Mouse (Mus musculus): ENCODE measurements at regions not wholly inside any gene's neighbourhood (a gene's known extent, or its start where the extent isn't known, plus 50 kb on each side); places are given as distances from the start of the nearest gene placed in this dataset.
A peak's percentile ranks its signal among the peaks of the same experiment; 100 is the strongest.

GRCm38 (mm10) chr17:48592457-48592856, 137.8 kb downstream of the Unc5cl start:
- no peak overlapping the region for H3K9ac ChIP-seq
- no peaks in the 10 kb centered on the region for H3K36me3 ChIP-seq
- no peak overlapping the region for H3K4me3 ChIP-seq (replicated peaks)
- H3K27ac ChIP-seq = no peak overlapping the region
- no peak overlapping the region for H3K4me2 ChIP-seq (replicated peaks)
- no peaks in the 10 kb centered on the region for H3K9me3 ChIP-seq
- no peaks in the 10 kb centered on the region for H3K4me1 ChIP-seq (replicated peaks)
- WGBS = 69% methylated on average over 1 of the region's 1 CpGs
- no peak for ATAC-seq
- H3K27me3 ChIP-seq (replicated peaks) = no peaks in the 10 kb centered on the region

GRCm38 (mm10) chr17:48595418-48595963, 140.8 kb downstream of the Unc5cl start:
- WGBS = 75% methylated on average over 10 of the region's 10 CpGs
- Histone ChIP-seq H3K4me3 (replicated peaks) (no peak overlapping the region), H3K27me3 (replicated peaks) (no peaks in the 10 kb centered on the region), H3K4me2 (replicated peaks) (no peak overlapping the region), H3K4me1 (replicated peaks) (no peaks in the 10 kb centered on the region), H3K36me3 (no peaks in the 10 kb centered on the region), H3K9me3 (no peaks in the 10 kb centered on the region), H3K27ac (no peak overlapping the region), H3K9ac (no peak overlapping the region)
- ATAC-seq = no peak

GRCm38 (mm10) chr17:48596406-48596805, 141.7 kb downstream of the Unc5cl start:
- no peak overlapping the region for H3K9ac ChIP-seq
- H3K9me3 ChIP-seq = no peaks in the 10 kb centered on the region
- H3K4me3 ChIP-seq (replicated peaks) = no peak overlapping the region
- no peaks in the 10 kb centered on the region for H3K36me3 ChIP-seq
- no peak overlapping the region for H3K4me2 ChIP-seq (replicated peaks)
- H3K27me3 ChIP-seq (replicated peaks) = no peaks in the 10 kb centered on the region
- no peaks in the 10 kb centered on the region for H3K4me1 ChIP-seq (replicated peaks)
- H3K27ac ChIP-seq = no peak overlapping the region
- ATAC-seq = no peak
- 84% methylated on average over 3 of the region's 3 CpGs for WGBS

GRCm38 (mm10) chr17:48597301-48597700, 142.6 kb downstream of the Unc5cl start:
- no peaks in the 10 kb centered on the region for H3K27me3 ChIP-seq (replicated peaks)
- H3K9me3 ChIP-seq = no peaks in the 10 kb centered on the region
- no peak overlapping the region for H3K9ac ChIP-seq
- no peak for ATAC-seq
- no peaks in the 10 kb centered on the region for H3K4me1 ChIP-seq (replicated peaks)
- 95% methylated on average over 1 of the region's 1 CpGs for WGBS
- no peak overlapping the region for H3K27ac ChIP-seq
- H3K4me2 ChIP-seq (replicated peaks) = no peak overlapping the region
- H3K36me3 ChIP-seq = no peaks in the 10 kb centered on the region
- no peak overlapping the region for H3K4me3 ChIP-seq (replicated peaks)

- no peak for ATAC-seq
- Histone ChIP-seq H3K36me3 (no peaks in the 10 kb centered on the region), H3K9ac (no peak overlapping the region), H3K4me3 (replicated peaks) (no peak overlapping the region), H3K27me3 (replicated peaks) (no peaks in the 10 kb centered on the region), H3K4me2 (replicated peaks) (no peak overlapping the region), H3K9me3 (no peaks in the 10 kb centered on the region), H3K27ac (no peak overlapping the region), H3K4me1 (replicated peaks) (no peaks in the 10 kb centered on the region)
- 76% methylated on average over 16 of the region's 16 CpGs for WGBS
Observed at GRCm38 (mm10) chr17:48598471-48599141, 143.9 kb downstream of the Unc5cl start.

- Histone ChIP-seq H3K27ac (no peak overlapping the region), H3K4me2 (replicated peaks) (no peak overlapping the region), H3K4me1 (replicated peaks) (no peaks in the 10 kb centered on the region), H3K36me3 (no peaks in the 10 kb centered on the region), H3K9ac (no peak overlapping the region), H3K27me3 (replicated peaks) (no peaks in the 10 kb centered on the region), H3K4me3 (replicated peaks) (no peak overlapping the region), H3K9me3 (no peaks in the 10 kb centered on the region)
- WGBS = 65% methylated on average over 6 of the region's 6 CpGs
- ATAC-seq = no peak
Observed at GRCm38 (mm10) chr17:48600176-48600575, 145.5 kb downstream of the Unc5cl start.

GRCm38 (mm10) chr17:48602554-48602953, 147.9 kb downstream of the Unc5cl start:
- ATAC-seq = peak; percentile 62
- no peaks in the 10 kb centered on the region for H3K4me1 ChIP-seq (replicated peaks)
- no peaks in the 10 kb centered on the region for H3K9me3 ChIP-seq
- no peak overlapping the region for H3K27ac ChIP-seq
- H3K36me3 ChIP-seq = no peaks in the 10 kb centered on the region
- H3K27me3 ChIP-seq (replicated peaks) = no peaks in the 10 kb centered on the region
- WGBS = 6% methylated on average over 6 of the region's 6 CpGs
- no peak overlapping the region for H3K4me2 ChIP-seq (replicated peaks)
- H3K9ac ChIP-seq = no peak overlapping the region
- no peak overlapping the region for H3K4me3 ChIP-seq (replicated peaks)

- H3K27me3 ChIP-seq (replicated peaks) = no peaks in the 10 kb centered on the region
- no peak for ATAC-seq
- H3K9ac ChIP-seq = no peak overlapping the region
- 87% methylated on average over 4 of the region's 4 CpGs for WGBS
- H3K4me2 ChIP-seq (replicated peaks) = no peak overlapping the region
- H3K4me3 ChIP-seq (replicated peaks) = no peak overlapping the region
- H3K27ac ChIP-seq = no peak overlapping the region
- H3K4me1 ChIP-seq (replicated peaks) = no peaks in the 10 kb centered on the region; the same call in 1 of the 2 replicates
- H3K9me3 ChIP-seq = no peaks in the 10 kb centered on the region
- H3K36me3 ChIP-seq = no peaks in the 10 kb centered on the region
Observed at GRCm38 (mm10) chr17:48606767-48607166, 152.1 kb downstream of the Unc5cl start.

GRCm38 (mm10) chr17:48608315-48608714, 153.6 kb downstream of the Unc5cl start:
- H3K36me3 ChIP-seq = no peaks in the 10 kb centered on the region
- no peak overlapping the region for H3K9ac ChIP-seq
- no peaks in the 10 kb centered on the region for H3K27me3 ChIP-seq (replicated peaks)
- no peak overlapping the region for H3K4me2 ChIP-seq (replicated peaks)
- no peak overlapping the region for H3K27ac ChIP-seq
- no peaks in the 10 kb centered on the region for H3K9me3 ChIP-seq
- no peak for ATAC-seq
- 80% methylated on average over 3 of the region's 3 CpGs for WGBS
- H3K4me1 ChIP-seq (replicated peaks) = no peaks in the 10 kb centered on the region; the same call in 1 of the 2 replicates
- H3K4me3 ChIP-seq (replicated peaks) = no peak overlapping the region

- no peaks in the 10 kb centered on the region for H3K9me3 ChIP-seq
- H3K4me2 ChIP-seq (replicated peaks) = no peak overlapping the region
- no peak overlapping the region for H3K9ac ChIP-seq
- no peaks in the 10 kb centered on the region for H3K27me3 ChIP-seq (replicated peaks)
- no peak overlapping the region for H3K4me3 ChIP-seq (replicated peaks)
- no peaks in the 10 kb centered on the region; the same call in 1 of the 2 replicates for H3K4me1 ChIP-seq (replicated peaks)
- H3K27ac ChIP-seq = no peak overlapping the region
- WGBS = 75% methylated on average over 10 of the region's 10 CpGs
- no peak for ATAC-seq
- H3K36me3 ChIP-seq = no peaks in the 10 kb centered on the region
Observed at GRCm38 (mm10) chr17:48610107-48610506, 155.4 kb downstream of the Unc5cl start.

GRCm38 (mm10) chr17:48610806-48611205, 156.1 kb downstream of the Unc5cl start:
- no peak overlapping the region for H3K4me2 ChIP-seq (replicated peaks)
- no peaks in the 10 kb centered on the region for H3K9me3 ChIP-seq
- no peak overlapping the region for H3K9ac ChIP-seq
- H3K36me3 ChIP-seq = no peaks in the 10 kb centered on the region
- no peak overlapping the region for H3K27ac ChIP-seq
- 68% methylated on average over 8 of the region's 8 CpGs for WGBS
- no peaks in the 10 kb centered on the region; the same call in 1 of the 2 replicates for H3K4me1 ChIP-seq (replicated peaks)
- no peaks in the 10 kb centered on the region for H3K27me3 ChIP-seq (replicated peaks)
- no peak for ATAC-seq
- H3K4me3 ChIP-seq (replicated peaks) = no peak overlapping the region

GRCm38 (mm10) chr17:48613491-48613890, 158.8 kb downstream of the Unc5cl start:
- Histone ChIP-seq H3K4me2 (replicated peaks) (no peak overlapping the region), H3K9me3 (no peaks in the 10 kb centered on the region), H3K9ac (no peak overlapping the region), H3K4me1 (replicated peaks) (no peaks in the 10 kb centered on the region; the same call in 1 of the 2 replicates), H3K27me3 (replicated peaks) (no peaks in the 10 kb centered on the region), H3K27ac (no peak overlapping the region), H3K36me3 (no peaks in the 10 kb centered on the region), H3K4me3 (replicated peaks) (no peak overlapping the region)
- whole genome bisulfite sequencing = 91% methylated on average over 5 of the region's 5 CpGs
- ATAC-seq = no peak

GRCm38 (mm10) chr17:48615248-48615647, 160.5 kb downstream of the Unc5cl start:
- no peak overlapping the region for H3K27ac ChIP-seq
- H3K9ac ChIP-seq = no peak overlapping the region
- no peaks in the 10 kb centered on the region for H3K9me3 ChIP-seq
- H3K27me3 ChIP-seq (replicated peaks) = no peaks in the 10 kb centered on the region
- no peak overlapping the region for H3K4me2 ChIP-seq (replicated peaks)
- WGBS = 39% methylated on average over 3 of the region's 3 CpGs
- no peaks in the 10 kb centered on the region for H3K36me3 ChIP-seq
- no peaks in the 10 kb centered on the region; the same call in 1 of the 2 replicates for H3K4me1 ChIP-seq (replicated peaks)
- H3K4me3 ChIP-seq (replicated peaks) = no peak overlapping the region
- ATAC-seq = no peak

Data from intestine, embryonic 15.5 days (tissue).